Comparison of ENCODE assay signal across 19 mouse cellular contexts in the genomic region with DNA sequence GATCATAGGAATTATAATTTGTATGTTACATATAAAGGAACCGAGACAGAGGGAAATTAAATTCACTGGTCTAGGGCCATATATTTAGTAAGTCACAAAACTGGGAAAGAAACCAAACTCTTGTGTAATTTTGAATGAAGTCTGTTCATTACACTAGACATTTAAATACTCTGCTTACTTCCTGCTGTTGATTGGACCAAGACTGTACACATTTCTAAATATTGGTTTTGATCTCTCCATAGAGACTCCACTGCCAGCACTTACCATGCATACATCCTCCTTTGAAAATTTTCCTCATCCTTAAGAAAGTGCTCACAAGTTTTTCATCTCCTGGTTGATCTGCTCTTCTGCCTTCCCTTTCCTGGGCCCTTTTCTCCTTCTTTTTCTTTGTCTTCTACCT.
"Had no signal": no experiment of that assay in that cellular context is flagged by ENCODE, and none has a peak within 500 bp of the region (broad histone marks: within the 10 kb centered on the region; RNA-seq: fewer than 3 reads in every experiment).

No protein-coding gene starts in this region.

- H3K4me2 ChIP-seq: lung, embryonic 15.5 days; midbrain, embryonic 12.5 days; neural tube, embryonic 13.5 days; neural tube, embryonic 15.5 days had no signal

- H3K9me3 ChIP-seq: lung, embryonic 15.5 days; midbrain, embryonic 10.5 days; midbrain, embryonic 12.5 days; neural tube, embryonic 13.5 days; neural tube, embryonic 15.5 days had no signal

- H3K36me3 ChIP-seq: lung, embryonic 15.5 days; midbrain, embryonic 10.5 days; midbrain, embryonic 12.5 days; neural tube, embryonic 13.5 days; neural tube, embryonic 15.5 days had no signal

- H3K4me1 ChIP-seq: lung, embryonic 15.5 days; midbrain, embryonic 10.5 days; midbrain, embryonic 12.5 days; neural tube, embryonic 13.5 days; neural tube, embryonic 15.5 days had no signal

- DNase-seq: lung, adult 18-20 months; lung, postnatal 10 days; lung, postnatal 4 days; midbrain, embryonic 14.5 days; retina, postnatal 1 day; right cerebral cortex, adult 18-20 months; right cerebral cortex, postnatal 25 days; right cerebral cortex, postnatal 4 days; spleen, adult 18-20 months; thymus, adult 18-20 months; thymus, postnatal 14 days; thymus, postnatal 36 days had no signal

- H3K27ac ChIP-seq: lung, embryonic 15.5 days; midbrain, embryonic 10.5 days; midbrain, embryonic 12.5 days; neural tube, embryonic 13.5 days; neural tube, embryonic 15.5 days had no signal

- ATAC-seq: midbrain, embryonic 16.5 days had no signal

- H3K4me3 ChIP-seq: lung, embryonic 15.5 days; midbrain, embryonic 10.5 days; midbrain, embryonic 12.5 days; myocyte; neural tube, embryonic 13.5 days; neural tube, embryonic 15.5 days had no signal

- H3K9ac ChIP-seq: lung, embryonic 15.5 days; midbrain, embryonic 12.5 days; neural tube, embryonic 13.5 days; neural tube, embryonic 15.5 days had no signal

- H3K27me3 ChIP-seq: lung, embryonic 15.5 days; midbrain, embryonic 12.5 days; neural tube, embryonic 13.5 days; neural tube, embryonic 15.5 days had no signal
